Mouse (Mus musculus): ENCODE data around the gene Numa1.

Gene Numa1

GRCm38 (mm10) chr7:102063891-102064290, 130.0 kb downstream of the Numa1 start:
- no peak for DNase-seq

Data from right cerebral cortex, adult 18-20 months (tissue).